Mouse (Mus musculus) central nervous system, embryonic 11.5 days (tissue): ENCODE measurements around the gene Tcea2. TPM values are rescaled to one million over a fixed set of nuclear protein-coding genes. Genes with fewer than 3 reads are reported as not detected.

ENCODE experiments used
- polyA plus RNA-seq: library from polyadenylated mRNA; depleted of rRNA; stranded (reverse); fragments of >200 nt; gene quantifications from 2 replicates; pipeline ENCODE4 v1.2.3, GENCODE M21; 2012; rRNA removed

Tcea2 gene
- 43.7 and 63.4 TPM in 2 replicates for polyA plus RNA-seq

GRCm38 (mm10) chr2:181679951-181680715, at the start of gene Tcea2:
Tcea2 (plus strand) TSS chr2:181680310.

GRCm38 (mm10) chr2:181656734-181657133, 23.4 kb upstream of the Tcea2 start, which contains the start of gene Gm29797:
Gm29797 (plus strand) TSS chr2:181657034.

GRCm38 (mm10) chr2:181671326-181671725, 8.8 kb upstream of the Tcea2 start, which contains the start of gene Sox18:
Sox18 (minus strand) TSS chr2:181671640.

GRCm38 (mm10) chr2:181693339-181694280, 13.5 kb downstream of the Tcea2 start, which contains the start of gene Rgs19:
Rgs19 (minus strand) TSS chr2:181693977.

GRCm38 (mm10) chr2:181698241-181698640, 18.1 kb downstream of the Tcea2 start, which contains the start of gene Lkaaear1:
Lkaaear1 (minus strand) TSS chr2:181698442.

GRCm38 (mm10) chr2:181714903-181715326, 34.8 kb downstream of the Tcea2 start, which contains the start of gene Oprl1:
Oprl1 (plus strand) TSS chr2:181715016.

Other genes starting within 250 kb of the Tcea2 start
- gene Zbtb46, start 220.9 kb upstream of the Tcea2 start, polyA plus RNA-seq: 11.8 and 16.4 TPM in 2 replicates
- gene Abhd16b, start 187.1 kb upstream of the Tcea2 start, polyA plus RNA-seq: not detected in 2 replicates
- 137 and 215 TPM in 2 replicates for gene Tpd52l2, start 183.2 kb upstream of the Tcea2 start, polyA plus RNA-seq
- 72.3 and 86.8 TPM in 2 replicates for gene Dnajc5, start 159.8 kb upstream of the Tcea2 start, polyA plus RNA-seq
- gene Uckl1, start 95.4 kb upstream of the Tcea2 start, polyA plus RNA-seq: 59.6 and 92.4 TPM in 2 replicates
- 50.4 and 77.7 TPM in 2 replicates for gene Prpf6, start 88.4 kb upstream of the Tcea2 start, polyA plus RNA-seq
- 86.1 and 97.7 TPM in 2 replicates for gene Zfp512b, start 87.5 kb upstream of the Tcea2 start, polyA plus RNA-seq
- gene Samd10, start 81.1 kb upstream of the Tcea2 start, polyA plus RNA-seq: 27.2 and 38.4 TPM in 2 replicates
- gene Gm29797, start 23.3 kb upstream of the Tcea2 start, polyA plus RNA-seq: 0.22 and 0.30 TPM in 2 replicates
- 12.0 and 20.4 TPM in 2 replicates for gene Sox18, start 8.7 kb upstream of the Tcea2 start, polyA plus RNA-seq
- 42.2 and 74.8 TPM in 2 replicates for gene Rgs19, start 13.7 kb downstream of the Tcea2 start, polyA plus RNA-seq
- gene Lkaaear1, start 18.1 kb downstream of the Tcea2 start, polyA plus RNA-seq: not detected in 2 replicates
- gene Oprl1, start 34.7 kb downstream of the Tcea2 start, polyA plus RNA-seq: 16.4 and 19.8 TPM in 2 replicates
- 46.8 and 70.9 TPM in 2 replicates for gene Myt1, start 83.0 kb downstream of the Tcea2 start, polyA plus RNA-seq
- gene Pcmtd2, start 157.5 kb downstream of the Tcea2 start, polyA plus RNA-seq: 47.2 and 69.5 TPM in 2 replicates
- gene Polr3k, start 184.0 kb downstream of the Tcea2 start, polyA plus RNA-seq: 35.9 and 52.4 TPM in 2 replicates